Mouse (Mus musculus) embryonic facial prominence, embryonic 11.5 days (tissue): ENCODE data around the gene Hmgn5. TPM values are rescaled to one million over a fixed set of nuclear protein-coding genes. Genes with fewer than 3 reads are reported as not detected.
A peak's percentile ranks its signal among the peaks of the same experiment; 100 is the strongest.

ENCODE experiments used
- ATAC-seq: fragments of 200-750 bp; cut with Nextera tagmentation; replicated peaks from 2 replicates; pipeline ENCODE4 v1.8.0; 2017; ENCODE audit warnings: low read depth; ENCODE audit not compliant: insufficient number of reproducible peaks, low FRiP score, low TSS enrichment
- DNase-seq: peaks from one replicate; pipeline ENCODE4 v3.0.0-alpha.2; 2015; ENCODE audit warnings: low spot score
- H3K27ac ChIP-seq: fragments of 300-500 bp; sonication (generic); replicated peaks from 2 replicates; pipeline ENCODE4 v1.5.1; 2014; ENCODE audit warnings: mild to moderate bottlenecking, low read depth, low read length, control low read depth
- H3K27me3 ChIP-seq: fragments of 300-500 bp; sonication (generic); 2 replicates; pipeline ENCODE4 v1.6.1; 2014; ENCODE audit warnings: mild to moderate bottlenecking, low read length, moderate library complexity, mixed read lengths; ENCODE audit not compliant: control insufficient read depth, insufficient read depth
- H3K36me3 ChIP-seq: fragments of 300-500 bp; sonication (generic); replicated peaks from 2 replicates; pipeline ENCODE4 v1.6.1; 2014; ENCODE audit warnings: low read depth, mild to moderate bottlenecking, low read length, moderate library complexity, mixed read lengths; ENCODE audit not compliant: control insufficient read depth, insufficient read depth
- H3K4me1 ChIP-seq: fragments of 300-500 bp; sonication (generic); 2 replicates; pipeline ENCODE4 v1.6.1; 2014; ENCODE audit warnings: low read length, mixed read lengths; ENCODE audit not compliant: control insufficient read depth, insufficient read depth
- H3K4me2 ChIP-seq: fragments of 300-500 bp; sonication (generic); 2 replicates; pipeline ENCODE4 v1.6.1; 2014; ENCODE audit warnings: low read depth, mild to moderate bottlenecking, control low read depth, low read length, moderate library complexity
- H3K4me3 ChIP-seq: fragments of 300-500 bp; sonication (generic); 2 replicates; pipeline ENCODE4 v1.5.1; 2014; ENCODE audit warnings: low read depth, low read length, control low read depth
- H3K9ac ChIP-seq: fragments of 300-500 bp; sonication (generic); replicated peaks from 2 replicates; pipeline ENCODE4 v1.6.1; 2014; ENCODE audit warnings: mild to moderate bottlenecking, control low read depth, low read length
- H3K9me3 ChIP-seq: fragments of 300-500 bp; sonication (generic); replicated peaks from 2 replicates; pipeline ENCODE4 v1.6.1; 2016; ENCODE audit warnings: mild to moderate bottlenecking, low read length, inconsistent platforms, mixed read lengths; ENCODE audit not compliant: control insufficient read depth
- WGBS: fragments of 180-500 bp; shearing (Covaris S2); extraction: QIAGEN DNeasy Blood & Tissue Kit; methylation state at CpG from one replicate; pipeline ENCODE4 v1.1.7; 2014; 5-methylcytosine and 5-hydroxymethylcytosine counted together
- polyA plus RNA-seq: library from polyadenylated mRNA; unstranded; fragments of >200 nt; fragmentation: Nextera tagmentation; extraction: Ambion mirVana; gene quantifications from 2 replicates; pipeline ENCODE4 v1.2.1, GENCODE M21; 2014

Gene Hmgn5
- 19.2 and 28.6 TPM in 2 replicates for polyA plus RNA-seq

DNA sequence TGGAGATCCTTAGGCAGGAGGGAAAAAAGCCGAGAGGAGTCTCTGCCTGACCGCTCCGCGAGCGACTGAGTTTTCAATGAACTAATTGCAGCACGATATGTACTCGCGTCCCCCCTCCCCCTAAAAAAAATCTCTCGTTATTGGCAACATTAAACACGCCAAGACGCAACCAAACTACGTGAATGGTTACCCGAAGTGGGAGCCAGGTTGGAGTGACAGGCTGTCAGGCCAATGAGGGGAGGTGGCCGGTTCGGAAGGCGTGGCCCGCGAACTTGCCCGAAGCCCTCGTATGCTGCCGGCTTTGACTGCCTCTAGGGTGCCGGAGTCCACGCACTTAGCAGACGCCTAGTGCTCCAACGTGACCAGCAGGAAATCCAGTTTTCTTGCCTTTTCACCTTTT, at the start of gene Hmgn5:
Gene Hmgn5, minus strand, starts transcription at position 122 of the 400 bp plus-strand sequence.
- DNase-seq (peak; percentile 89), ATAC-seq (peak; percentile 100)
- H3K27ac ChIP-seq: no peak within 1 kb of the TSS; the same call in 1 of the 2 replicates
- H3K36me3 ChIP-seq: no peaks in the 10 kb centered on the region
- no peaks in the 10 kb centered on the region for H3K4me1 ChIP-seq
- peak within 1 kb of the TSS; percentile 51 for H3K9ac ChIP-seq
- H3K27me3 ChIP-seq: no peaks in the 10 kb centered on the region
- peak within 1 kb of the TSS; percentile 34 for H3K4me2 ChIP-seq
- H3K9me3 ChIP-seq: no peaks in the 10 kb centered on the region
- 20% methylated on average over 25 of the region's 25 CpGs for WGBS
- H3K4me3 ChIP-seq: peak within 1 kb of the TSS; percentile 33

DNA sequence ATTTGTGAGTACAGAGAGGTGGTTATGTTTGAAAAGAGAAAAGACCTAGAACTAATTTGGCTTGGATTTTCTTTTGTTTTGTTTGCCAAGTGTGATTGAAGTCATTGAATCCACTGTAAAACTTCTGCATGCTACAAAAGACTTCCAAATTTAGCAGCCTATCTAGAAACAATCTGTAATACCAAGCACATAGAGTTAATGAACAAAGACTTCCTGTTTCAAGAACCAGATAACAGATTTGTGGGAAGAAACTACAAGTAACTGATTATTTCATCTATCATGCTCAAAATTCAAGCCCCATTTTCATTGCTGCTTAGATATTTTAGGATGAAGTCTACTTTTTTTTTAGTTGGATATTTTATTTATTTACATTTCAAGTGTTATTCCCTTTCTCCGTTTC, 34.6 kb upstream of the Hmgn5 start:
- no peak overlapping the region for H3K27ac ChIP-seq
- H3K9me3 ChIP-seq: no peaks in the 10 kb centered on the region
- no peak overlapping the region for H3K4me2 ChIP-seq
- H3K4me1 ChIP-seq: no peaks in the 10 kb centered on the region
- no peaks in the 10 kb centered on the region for H3K27me3 ChIP-seq
- ATAC-seq: no peak
- WGBS: 56% methylated on average over 1 of the region's 1 CpGs
- no peak overlapping the region for H3K9ac ChIP-seq
- no peak for DNase-seq
- no peaks in the 10 kb centered on the region for H3K36me3 ChIP-seq
- no peak overlapping the region for H3K4me3 ChIP-seq

DNA sequence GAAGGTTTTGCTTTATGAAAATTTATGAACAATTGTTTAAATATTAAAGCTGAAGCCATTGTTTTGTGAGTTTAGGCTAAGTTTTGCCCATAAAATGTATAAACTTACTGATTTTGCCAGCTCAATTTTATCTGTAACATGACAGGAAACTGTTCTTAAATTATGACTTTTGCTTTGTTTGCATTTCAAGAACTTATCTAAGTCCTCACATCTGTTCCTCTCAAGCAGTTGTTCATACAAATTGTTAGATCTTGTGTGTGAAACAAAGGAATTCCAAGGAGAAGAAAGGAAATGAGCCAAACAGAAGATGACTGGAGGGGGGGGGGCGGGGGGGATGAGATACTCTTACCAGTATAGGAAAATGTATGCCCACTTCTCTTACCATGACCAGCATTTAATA, 13.0 kb upstream of the Hmgn5 start:
- WGBS: 67% methylated on average over 1 of the region's 1 CpGs
- H3K36me3 ChIP-seq: no peaks in the 10 kb centered on the region
- no peak for DNase-seq
- no peaks in the 10 kb centered on the region for H3K4me1 ChIP-seq
- H3K4me3 ChIP-seq: no peak overlapping the region
- H3K4me2 ChIP-seq: no peak overlapping the region
- H3K27me3 ChIP-seq: no peaks in the 10 kb centered on the region
- no peak overlapping the region for H3K27ac ChIP-seq
- H3K9me3 ChIP-seq: no peaks in the 10 kb centered on the region
- no peak for ATAC-seq
- H3K9ac ChIP-seq: no peak overlapping the region

DNA sequence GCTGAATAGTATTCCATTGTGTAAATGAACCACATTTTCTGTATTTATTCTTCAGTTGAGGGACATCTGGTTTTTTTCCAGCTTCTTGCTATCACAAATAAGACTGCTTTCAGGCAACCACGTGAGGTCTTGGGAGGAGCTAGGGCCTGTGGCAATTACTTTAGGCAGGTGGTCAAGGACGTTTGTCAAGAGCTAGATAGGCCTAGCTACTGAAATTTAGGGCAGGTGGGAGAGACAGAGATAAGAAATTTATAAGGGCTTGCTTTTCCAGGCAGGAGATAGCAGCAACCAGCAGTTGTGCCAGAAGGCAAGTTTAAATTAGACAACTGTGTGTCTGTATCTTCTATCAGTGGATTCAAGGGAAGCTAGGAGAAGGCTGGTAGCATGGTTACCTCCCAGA, 7.7 kb upstream of the Hmgn5 start:
- Histone ChIP-seq H3K4me1 (no peaks in the 10 kb centered on the region), H3K36me3 (no peaks in the 10 kb centered on the region), H3K9ac (no peak overlapping the region), H3K4me3 (no peak overlapping the region), H3K4me2 (no peak overlapping the region), H3K27ac (no peak overlapping the region), H3K9me3 (no peaks in the 10 kb centered on the region), H3K27me3 (no peaks in the 10 kb centered on the region)
- 57% methylated on average over 2 of the region's 2 CpGs for WGBS
- DNase-seq: no peak
- no peak for ATAC-seq

DNA sequence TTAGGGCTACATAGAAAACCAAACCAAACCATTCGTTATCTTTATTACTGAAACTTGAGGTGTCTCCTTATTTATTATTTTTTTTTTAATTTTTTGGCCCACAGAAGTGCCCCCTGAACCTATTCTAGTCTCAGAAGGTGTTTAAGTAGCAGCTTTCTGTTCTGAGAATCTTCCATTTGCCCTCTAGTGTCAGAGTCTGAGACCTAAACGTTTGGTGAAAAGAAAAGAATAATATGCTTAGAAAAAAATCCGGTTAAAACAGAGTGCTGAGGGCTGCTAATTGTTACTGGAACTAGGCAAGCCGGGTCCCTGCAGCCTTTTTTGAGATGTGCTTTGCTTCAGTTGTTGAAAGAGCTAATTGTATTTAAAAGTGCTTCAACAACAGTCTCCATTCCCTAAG, 962 bp upstream of the Hmgn5 start:
- ATAC-seq (no peak), DNase-seq (peak; percentile 22)
- 31% methylated on average over 4 of the region's 4 CpGs for WGBS
- Histone ChIP-seq H3K36me3 (no peaks in the 10 kb centered on the region), H3K4me1 (no peaks in the 10 kb centered on the region), H3K4me2 (no peak overlapping the region), H3K9me3 (no peaks in the 10 kb centered on the region), H3K4me3 (no peak overlapping the region), H3K9ac (no peak overlapping the region), H3K27me3 (no peaks in the 10 kb centered on the region), H3K27ac (no peak overlapping the region)

DNA sequence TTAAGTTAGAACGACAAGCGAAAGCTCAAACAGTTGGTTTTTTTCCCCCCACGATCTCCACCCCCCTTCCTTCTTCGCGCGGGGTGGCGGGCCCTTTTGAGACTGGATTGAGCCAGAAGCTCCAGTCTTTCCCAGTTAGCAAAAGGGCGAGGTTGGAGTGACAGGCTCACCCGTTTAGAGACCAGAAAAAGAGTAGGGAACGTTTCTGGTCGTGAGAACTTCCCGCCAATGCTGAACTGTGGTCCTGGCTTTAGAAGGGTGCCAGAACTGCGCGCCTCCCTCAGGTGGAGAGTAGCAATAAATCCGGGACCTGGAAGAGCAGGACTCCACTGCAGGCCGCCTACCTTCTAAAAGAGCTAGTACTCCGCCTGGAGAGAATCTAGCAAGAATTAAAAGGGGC, 482 bp upstream of the Hmgn5 start:
- Histone ChIP-seq H3K9me3 (no peaks in the 10 kb centered on the region), H3K4me3 (peak overlapping the region; percentile 33), H3K36me3 (no peaks in the 10 kb centered on the region), H3K27ac (no peak overlapping the region; the same call in 1 of the 2 replicates), H3K27me3 (no peaks in the 10 kb centered on the region), H3K4me2 (peak overlapping the region; percentile 34), H3K4me1 (no peaks in the 10 kb centered on the region), H3K9ac (peak overlapping the region; percentile 51)
- ATAC-seq (peak; percentile 88), DNase-seq (peak; percentile 54)
- 16% methylated on average over 17 of the region's 17 CpGs for whole genome bisulfite sequencing

DNA sequence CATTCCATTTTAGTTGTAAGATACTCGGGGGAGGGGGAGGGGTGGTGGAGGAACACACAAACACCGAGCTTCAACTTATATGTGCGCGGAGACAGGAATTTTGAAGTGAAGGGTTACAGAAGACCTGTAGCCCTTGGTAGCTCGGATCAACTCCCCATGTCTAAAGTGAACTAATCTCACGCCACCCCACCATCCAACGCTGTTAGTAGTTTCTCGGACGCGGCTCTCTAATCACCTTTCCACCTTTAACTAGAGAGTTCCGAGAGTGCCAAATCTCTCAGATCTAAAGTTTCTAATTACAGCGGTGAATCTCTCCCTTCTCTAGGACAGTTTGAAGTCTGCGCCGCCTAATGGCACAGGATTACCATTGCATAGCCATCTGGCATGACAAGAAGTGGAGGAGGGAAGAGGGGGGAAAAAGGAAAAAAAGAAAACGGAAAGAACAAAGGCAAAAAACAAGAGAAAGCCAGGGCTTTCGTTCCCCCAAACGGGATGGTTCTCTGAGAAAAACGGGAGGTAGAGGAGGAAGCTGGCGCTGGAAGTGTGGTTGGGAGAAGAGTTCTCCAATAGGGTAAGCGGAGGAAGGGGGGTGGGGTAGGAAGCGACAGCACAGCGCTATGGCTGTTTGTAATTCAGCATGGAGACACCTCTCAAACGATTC, 703 bp downstream of the Hmgn5 start:
- no peaks in the 10 kb centered on the region for H3K36me3 ChIP-seq
- H3K9ac ChIP-seq: peak overlapping the region; percentile 32
- no peaks in the 10 kb centered on the region for H3K27me3 ChIP-seq
- DNase-seq: peak; percentile 70
- H3K4me3 ChIP-seq: peak overlapping the region; percentile 33
- no peak overlapping the region for H3K27ac ChIP-seq
- peak; percentile 67; the same call in 1 of the 2 replicates for ATAC-seq
- WGBS: 19% methylated on average over 23 of the region's 23 CpGs
- peak overlapping the region; percentile 26 for H3K4me2 ChIP-seq
- H3K4me1 ChIP-seq: no peaks in the 10 kb centered on the region
- H3K9me3 ChIP-seq: no peaks in the 10 kb centered on the region

DNA sequence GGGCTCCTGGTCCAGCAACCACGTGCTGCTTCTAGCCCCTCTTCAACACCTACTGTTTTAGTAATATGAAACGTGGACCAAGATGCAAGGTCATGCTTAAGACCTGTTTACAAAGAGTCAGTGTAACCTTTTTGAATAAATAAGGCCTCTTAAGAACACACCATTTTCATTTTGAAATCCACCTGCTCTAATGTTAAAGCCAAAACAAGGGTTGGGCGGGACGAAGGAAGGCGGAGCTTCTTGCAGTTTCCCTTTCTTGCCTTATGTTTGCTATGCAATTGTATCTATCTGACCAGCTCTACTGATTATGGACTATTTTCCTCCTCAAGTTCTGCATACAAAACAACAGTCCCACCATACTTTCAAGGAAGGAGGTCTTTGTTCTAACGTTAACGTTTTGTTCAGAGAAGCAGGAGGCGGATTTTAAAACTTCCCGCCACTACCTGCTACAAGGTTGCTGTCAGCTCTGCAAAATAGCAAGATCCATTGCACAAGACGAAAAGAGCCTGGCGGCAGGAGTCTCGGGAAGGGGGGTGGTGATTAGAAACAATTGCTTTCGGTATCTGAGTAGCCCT, 1.5 kb downstream of the Hmgn5 start:
- H3K9ac ChIP-seq: no peak overlapping the region
- WGBS: 35% methylated on average over 13 of the region's 13 CpGs

More for the DNA sequence above, 1.5 kb downstream of the Hmgn5 start:
- no peak for ATAC-seq
- H3K27ac ChIP-seq: no peak overlapping the region
- DNase-seq: peak; percentile 22
- no peaks in the 10 kb centered on the region for H3K27me3 ChIP-seq
- no peaks in the 10 kb centered on the region for H3K9me3 ChIP-seq
- no peaks in the 10 kb centered on the region for H3K4me1 ChIP-seq
- H3K4me2 ChIP-seq: peak overlapping the region; percentile 26
- H3K4me3 ChIP-seq: peak overlapping the region; percentile 33
- H3K36me3 ChIP-seq: no peaks in the 10 kb centered on the region
